Mouse (Mus musculus) gastrocnemius, postnatal 10 days (tissue): ENCODE data around the gene Olfr357. TPM values are rescaled to one million over a fixed set of nuclear protein-coding genes. Genes with fewer than 3 reads are reported as not detected.

Experiments
- DNase-seq: peaks from one replicate; pipeline ENCODE4 v3.0.0; 2021; ENCODE audit warnings: mixed read lengths
- long read RNA-seq, 2 experiments: library from polyadenylated mRNA; stranded (forward); transcript quantifications; one replicate each; pipeline ENCODE4 v2.0.0; 2021
- total RNA-seq, 2 experiments: library from RNA; stranded (reverse); gene quantifications; 2 replicates each; pipeline ENCODE4 v1.2.3; 2021

Gene Olfr357
- total RNA-seq: not detected
- long read RNA-seq, experiment 1: 0 reads
- long read RNA-seq, experiment 2: 0 reads

DNA sequence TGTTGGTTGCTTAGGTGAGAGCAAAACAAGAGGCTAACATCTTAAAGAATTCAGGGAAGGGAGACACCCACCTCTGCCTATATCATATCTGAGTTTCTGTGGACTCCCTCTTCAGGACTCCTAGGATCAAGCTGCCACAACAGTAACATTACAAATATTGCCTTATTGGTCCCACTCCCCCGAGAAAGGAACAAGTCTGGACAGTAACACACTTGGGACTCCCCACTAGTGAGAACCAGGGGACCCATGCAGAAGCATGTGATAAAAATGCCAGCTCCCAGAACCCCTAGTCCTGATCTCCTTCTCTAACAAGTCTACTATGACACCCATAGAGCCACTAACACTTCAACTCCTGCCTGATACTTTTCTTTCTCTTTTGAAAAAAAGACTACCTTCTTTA, at the start of gene Olfr357:
Gene Olfr357, plus strand, starts transcription at position 301 of the 400 bp plus-strand sequence.
- no peak for DNase-seq

DNA sequence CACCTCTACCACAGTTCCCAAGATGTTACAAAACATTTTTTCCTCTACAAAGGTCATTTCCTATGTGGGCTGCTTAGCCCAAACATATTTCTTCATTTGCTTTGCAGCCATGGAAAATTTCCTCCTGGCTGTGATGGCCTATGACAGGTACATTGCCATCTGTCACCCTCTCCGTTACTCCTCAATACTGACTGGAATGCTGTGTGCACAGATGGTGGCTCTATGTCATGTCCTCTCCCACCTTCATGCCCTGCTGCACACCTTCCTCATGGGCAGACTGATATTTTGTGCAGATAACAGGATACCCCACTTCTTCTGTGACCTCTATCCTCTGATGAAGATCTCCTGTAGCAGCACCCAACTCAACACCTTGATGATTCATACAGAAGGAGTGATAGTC, 3.4 kb downstream of the Olfr357 start:
- no peak for DNase-seq

DNA sequence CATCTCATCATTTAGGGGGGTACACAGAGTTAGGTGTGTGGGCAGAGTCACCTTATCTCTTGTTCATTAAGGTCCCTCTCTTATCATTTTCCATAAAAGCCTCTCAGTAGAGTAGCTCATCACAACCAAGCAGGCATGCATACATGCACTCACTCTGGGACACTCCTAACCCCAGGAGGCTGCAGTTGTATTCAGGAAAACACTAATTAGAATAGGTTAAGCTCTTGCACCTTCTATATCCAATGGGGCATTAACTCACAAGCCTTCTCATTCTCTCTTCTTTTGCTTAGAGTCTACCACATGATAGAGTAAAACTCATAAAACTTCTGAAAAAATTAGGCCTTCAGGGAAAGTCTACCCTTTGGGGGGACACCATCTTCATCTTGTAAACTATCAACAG, 15.6 kb downstream of the Olfr357 start, which contains the start of gene Olfr358:
Gene Olfr358, minus strand, starts transcription at position 101 of the 400 bp plus-strand sequence.
- DNase-seq: no peak

Other genes starting within 250 kb of the Olfr357 start
- gene Olfr348, start 209.6 kb upstream of the Olfr357 start, total RNA-seq: not detected
- gene Olfr50, start 203.3 kb upstream of the Olfr357 start, total RNA-seq: not detected
- not detected for gene Olfr3, start 176.8 kb upstream of the Olfr357 start, total RNA-seq
- gene Olfr350, start 147.5 kb upstream of the Olfr357 start, total RNA-seq: not detected
- gene Olfr351, start 131.2 kb upstream of the Olfr357 start, total RNA-seq: not detected
- not detected for gene Olfr352, start 125.4 kb upstream of the Olfr357 start, total RNA-seq
- not detected for gene Olfr353, start 100.9 kb upstream of the Olfr357 start, total RNA-seq
- not detected for gene Olfr354, start 88.1 kb upstream of the Olfr357 start, total RNA-seq
- not detected for gene Olfr355, start 64.9 kb upstream of the Olfr357 start, total RNA-seq
- gene Olfr356, start 56.7 kb upstream of the Olfr357 start, total RNA-seq: not detected
- gene Olfr358, start 15.5 kb downstream of the Olfr357 start, total RNA-seq: not detected
- not detected for gene Olfr360, start 71.9 kb downstream of the Olfr357 start, total RNA-seq
- not detected for gene Olfr361, start 95.5 kb downstream of the Olfr357 start, total RNA-seq
- not detected for gene Olfr362, start 124.1 kb downstream of the Olfr357 start, total RNA-seq
- gene Olfr364-ps1, start 145.5 kb downstream of the Olfr357 start, total RNA-seq: not detected
- not detected for gene Olfr365, start 194.4 kb downstream of the Olfr357 start, total RNA-seq
- gene Olfr366, start 217.7 kb downstream of the Olfr357 start, total RNA-seq: not detected